Mouse (Mus musculus) intestine, embryonic 14.5 days (tissue): Measurements from ENCODE around the gene Brca1. TPM values are rescaled to one million over a fixed set of nuclear protein-coding genes. Genes with fewer than 3 reads are reported as not detected.

Experiments used
- ATAC-seq: fragments of 200-750 bp; cut with Nextera tagmentation; replicated peaks from 2 replicates; pipeline ENCODE4 v1.8.0; 2017; ENCODE audit warnings: low read depth, moderate number of reproducible peaks, moderate TSS enrichment, moderate library complexity; ENCODE audit not compliant: low FRiP score, low TSS enrichment
- DNase-seq: peaks from one replicate; pipeline ENCODE4 v3.0.0-alpha.2; 2018; ENCODE audit warnings: low spot score
- H3K27ac ChIP-seq: fragments of 300-500 bp; sonication (generic); 2 replicates; pipeline ENCODE4 v1.5.1; 2014; ENCODE audit warnings: low read depth, mild to moderate bottlenecking, control low read depth
- H3K27me3 ChIP-seq: fragments of 300-500 bp; sonication (generic); replicated peaks from 2 replicates; pipeline ENCODE4 v1.6.1; 2014; ENCODE audit warnings: low read length, control low read depth; ENCODE audit not compliant: control insufficient read depth, insufficient read depth
- H3K36me3 ChIP-seq: fragments of 300-500 bp; sonication (generic); 2 replicates; pipeline ENCODE4 v1.6.1; 2014; ENCODE audit warnings: low read length, control low read depth; ENCODE audit not compliant: control insufficient read depth, insufficient read depth
- H3K4me1 ChIP-seq: fragments of 300-500 bp; sonication (generic); replicated peaks from 2 replicates; pipeline ENCODE4 v1.6.1; 2014; ENCODE audit warnings: low read length, control low read depth, mixed read lengths; ENCODE audit not compliant: control insufficient read depth, insufficient read depth
- H3K4me2 ChIP-seq: fragments of 300-500 bp; sonication (generic); 2 replicates; pipeline ENCODE4 v1.6.1; 2014; ENCODE audit warnings: low read length
- H3K4me3 ChIP-seq: fragments of 300-500 bp; sonication (generic); 2 replicates; pipeline ENCODE4 v1.5.1; 2014; ENCODE audit warnings: low read depth, low read length, control low read depth, mixed read lengths
- H3K9ac ChIP-seq: fragments of 300-500 bp; sonication (generic); 2 replicates; pipeline ENCODE4 v1.6.1; 2014; ENCODE audit warnings: mild to moderate bottlenecking, low read length
- H3K9me3 ChIP-seq: fragments of 300-500 bp; sonication (generic); 2 replicates; pipeline ENCODE4 v1.6.1; 2016; ENCODE audit warnings: low read length, control low read depth; ENCODE audit not compliant: control insufficient read depth
- WGBS: fragments of 180-500 bp; shearing (Covaris S2); extraction: QIAGEN DNeasy Blood & Tissue Kit; methylation state at CpG from one replicate; pipeline ENCODE4 v1.1.7; 2014; 5-methylcytosine and 5-hydroxymethylcytosine counted together
- polyA plus RNA-seq: library from polyadenylated mRNA; unstranded; fragments of >200 nt; fragmentation: Nextera tagmentation; extraction: Ambion mirVana; gene quantifications from 2 replicates; pipeline ENCODE4 v1.2.1, GENCODE M21; 2014

The Brca1 gene
- polyA plus RNA-seq, 1 experiment from 2014 or later = 13.3 TPM

GRCm38 (mm10) chr11:101553354-101553930 lies 1.7 kb upstream of the Brca1 start:
- H3K9me3 ChIP-seq = no peaks in the 10 kb centered on the region
- no peak for ATAC-seq
- H3K4me3 ChIP-seq = peak overlapping the region; percentile 96
- 17% methylated on average over 8 of the region's 8 CpGs for WGBS
- peak overlapping the region; percentile 92 for H3K4me2 ChIP-seq
- H3K36me3 ChIP-seq = peaks cover 31% of the 10 kb centered on the region
- peak overlapping the region; percentile 86 for H3K9ac ChIP-seq
- no peak for DNase-seq
- peaks cover 23% of the 10 kb centered on the region for H3K4me1 ChIP-seq
- peak overlapping the region; percentile 88 for H3K27ac ChIP-seq
- H3K27me3 ChIP-seq = no peaks in the 10 kb centered on the region

GRCm38 (mm10) chr11:101552476-101553300 lies 933 bp upstream of the Brca1 start:
- Histone ChIP-seq H3K36me3 (peaks cover 26% of the 10 kb centered on the region), H3K4me2 (peak overlapping the region; percentile 92), H3K27ac (peak overlapping the region; percentile 93), H3K9me3 (no peaks in the 10 kb centered on the region), H3K4me3 (peak overlapping the region; percentile 96), H3K27me3 (no peaks in the 10 kb centered on the region), H3K4me1 (peaks cover 23% of the 10 kb centered on the region), H3K9ac (peak overlapping the region; percentile 86)
- DNase-seq (peak; percentile 94), ATAC-seq (peak; percentile 96)
- WGBS = under 1% methylated on average over 37 of the region's 37 CpGs

- H3K4me2 ChIP-seq = no peak overlapping the region
- DNase-seq (no peak), ATAC-seq (no peak)
- H3K27me3 ChIP-seq = no peaks in the 10 kb centered on the region
- peaks cover 11% of the 10 kb centered on the region for H3K4me1 ChIP-seq
- H3K27ac ChIP-seq = no peak overlapping the region
- H3K9me3 ChIP-seq = no peaks in the 10 kb centered on the region
- no peak overlapping the region for H3K4me3 ChIP-seq
- H3K36me3 ChIP-seq = peaks cover 19% of the 10 kb centered on the region
- H3K9ac ChIP-seq = no peak overlapping the region
These were observed 3.2 kb downstream of the Brca1 start for GRCm38 (mm10) chr11:101548526-101548925.

- Histone ChIP-seq H3K27me3 (no peaks in the 10 kb centered on the region), H3K4me2 (no peak overlapping the region), H3K27ac (no peak overlapping the region), H3K36me3 (peaks cover 40% of the 10 kb centered on the region), H3K4me1 (no peaks in the 10 kb centered on the region), H3K9ac (no peak overlapping the region), H3K4me3 (no peak overlapping the region), H3K9me3 (no peaks in the 10 kb centered on the region)
- ATAC-seq = no peak
- WGBS = 83% methylated on average over 1 of the region's 1 CpGs
- DNase-seq = no peak
These were observed 7.6 kb downstream of the Brca1 start for GRCm38 (mm10) chr11:101544132-101544531.

GRCm38 (mm10) chr11:101543533-101543932 lies 8.2 kb downstream of the Brca1 start:
- Histone ChIP-seq H3K27me3 (no peaks in the 10 kb centered on the region), H3K4me1 (no peaks in the 10 kb centered on the region), H3K4me2 (no peak overlapping the region), H3K27ac (no peak overlapping the region), H3K9me3 (no peaks in the 10 kb centered on the region), H3K9ac (no peak overlapping the region), H3K4me3 (no peak overlapping the region), H3K36me3 (peaks cover 44% of the 10 kb centered on the region; the same call in 1 of the 2 replicates)
- DNase-seq (no peak), ATAC-seq (no peak)
- 84% methylated on average over 9 of the region's 9 CpGs for WGBS

GRCm38 (mm10) chr11:101526686-101527085 lies 25.1 kb downstream of the Brca1 start:
- Histone ChIP-seq H3K4me3 (no peak overlapping the region), H3K36me3 (peaks cover 71% of the 10 kb centered on the region), H3K4me2 (no peak overlapping the region), H3K9ac (no peak overlapping the region), H3K4me1 (no peaks in the 10 kb centered on the region), H3K27me3 (no peaks in the 10 kb centered on the region), H3K9me3 (no peaks in the 10 kb centered on the region), H3K27ac (no peak overlapping the region)
- DNase-seq (no peak), ATAC-seq (no peak)
- WGBS = 85% methylated on average over 4 of the region's 4 CpGs

GRCm38 (mm10) chr11:101525936-101526595 lies 25.7 kb downstream of the Brca1 start:
- Histone ChIP-seq H3K9ac (no peak overlapping the region), H3K4me1 (no peaks in the 10 kb centered on the region), H3K36me3 (peaks cover 66% of the 10 kb centered on the region), H3K27ac (no peak overlapping the region), H3K4me3 (no peak overlapping the region), H3K9me3 (no peaks in the 10 kb centered on the region), H3K27me3 (no peaks in the 10 kb centered on the region), H3K4me2 (no peak overlapping the region)
- DNase-seq = no peak
- ATAC-seq = no peak
- 95% methylated on average over 9 of the region's 9 CpGs for WGBS

GRCm38 (mm10) chr11:101525056-101525455 lies 26.7 kb downstream of the Brca1 start:
- Histone ChIP-seq H3K27ac (no peak overlapping the region), H3K27me3 (no peaks in the 10 kb centered on the region), H3K36me3 (peaks cover 69% of the 10 kb centered on the region), H3K9ac (no peak overlapping the region), H3K4me2 (no peak overlapping the region), H3K4me1 (no peaks in the 10 kb centered on the region), H3K9me3 (no peaks in the 10 kb centered on the region), H3K4me3 (no peak overlapping the region)
- ATAC-seq (no peak), DNase-seq (no peak)
- 95% methylated on average over 10 of the region's 10 CpGs for WGBS
